Mouse (Mus musculus) heart, postnatal 0 days (tissue): ENCODE data around the gene Prkcb. TPM values are rescaled to one million over a fixed set of nuclear protein-coding genes. Genes with fewer than 3 reads are reported as not detected.
A peak's percentile ranks its signal among the peaks of the same experiment; 100 is the strongest.

ENCODE experiments used
- ATAC-seq: fragments of 200-750 bp; cut with Nextera tagmentation; 2 replicates; pipeline ENCODE4 v1.8.0; 2017; ENCODE audit warnings: low read depth, moderate number of reproducible peaks, moderate library complexity; ENCODE audit not compliant: insufficient read depth
- DNase-seq: peaks from one replicate; pipeline ENCODE4 v3.0.0-alpha.2; 2016; ENCODE audit warnings: low spot score
- H3K27ac ChIP-seq: fragments of 300-500 bp; sonication (generic); 2 replicates; pipeline ENCODE4 v1.5.1; 2014; ENCODE audit warnings: low read depth, mild to moderate bottlenecking
- H3K27me3 ChIP-seq: fragments of 300-500 bp; sonication (generic); 2 replicates; pipeline ENCODE4 v1.6.1; 2014; ENCODE audit warnings: low read length, mixed read lengths; ENCODE audit not compliant: control insufficient read depth, insufficient read depth
- H3K36me3 ChIP-seq: fragments of 300-500 bp; sonication (generic); replicated peaks from 2 replicates; pipeline ENCODE4 v1.6.1; 2014; ENCODE audit warnings: low read length, mixed read lengths; ENCODE audit not compliant: control insufficient read depth, insufficient read depth
- H3K4me1 ChIP-seq: fragments of 300-500 bp; sonication (generic); 2 replicates; pipeline ENCODE4 v1.6.1; 2014; ENCODE audit warnings: antibody characterized with exemption; ENCODE audit not compliant: control insufficient read depth, insufficient read depth
- H3K4me2 ChIP-seq: fragments of 300-500 bp; sonication (generic); 2 replicates; pipeline ENCODE4 v1.6.1; 2014; ENCODE audit warnings: low read depth, mild to moderate bottlenecking, low read length, moderate library complexity
- H3K4me3 ChIP-seq: fragments of 300-500 bp; sonication (generic); 2 replicates; pipeline ENCODE4 v1.5.1; 2014; ENCODE audit warnings: low read depth, low read length
- H3K9ac ChIP-seq: fragments of 300-500 bp; sonication (generic); replicated peaks from 2 replicates; pipeline ENCODE4 v1.6.1; 2014; ENCODE audit warnings: low read depth, low read length, mixed read lengths
- H3K9me3 ChIP-seq: fragments of 300-500 bp; sonication (generic); replicated peaks from 2 replicates; pipeline ENCODE4 v1.6.1; 2016; ENCODE audit warnings: low read length; ENCODE audit not compliant: control insufficient read depth
- CTCF ChIP-seq: IDR thresholded peaks from 2 replicates; pipeline ENCODE4 v1.5.1; 2016; ENCODE audit warnings: antibody characterized with exemption, control low read depth, low read depth
- EP300 ChIP-seq: IDR thresholded peaks from 2 replicates; pipeline ENCODE4 v1.6.1; 2016; ENCODE audit warnings: antibody characterized with exemption, low read depth
- WGBS: fragments of 180-500 bp; shearing (Covaris S2); extraction: QIAGEN DNeasy Blood & Tissue Kit; methylation state at CpG from one replicate; pipeline ENCODE4 v1.1.7; 2014; 5-methylcytosine and 5-hydroxymethylcytosine counted together
- polyA plus RNA-seq: library from polyadenylated mRNA; unstranded; fragments of >200 nt; fragmentation: Nextera tagmentation; extraction: Ambion mirVana; gene quantifications from 2 replicates; pipeline ENCODE4 v1.2.1, GENCODE M21; 2015
- total RNA-seq: library from RNA; depleted of rRNA; stranded (reverse); fragments of >200 nt; gene quantifications from 2 replicates; pipeline ENCODE4 v1.2.3, GENCODE M21; 2014; ENCODE audit warnings: low replicate concordance

The Prkcb gene
- total and polyA plus RNA-seq, 2 experiments from 2014 or later: 1.1 to 1.9 TPM

DNA sequence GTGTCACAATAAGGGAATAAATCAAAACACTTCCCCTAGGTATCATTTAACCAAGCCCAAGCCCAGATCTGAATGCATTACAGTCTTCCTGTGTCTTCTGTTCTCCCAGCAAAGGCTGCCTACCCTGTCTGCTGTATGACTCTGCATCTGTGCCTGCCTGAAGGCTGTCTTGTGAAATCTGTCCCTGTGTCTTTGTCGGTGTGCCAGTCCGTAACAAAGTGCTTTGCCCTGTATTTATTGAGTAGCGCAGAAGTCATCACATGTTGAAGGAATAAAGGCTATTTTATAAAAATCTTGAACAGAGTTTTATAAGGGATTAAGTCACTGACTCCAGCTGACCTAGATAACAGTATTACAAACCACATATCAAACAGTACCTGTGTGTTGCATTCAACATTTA lies 368.1 kb downstream of the Prkcb start:
- no peak overlapping the region for H3K27ac ChIP-seq
- no peak overlapping the region for H3K9ac ChIP-seq
- no peaks in the 10 kb centered on the region for H3K9me3 ChIP-seq
- no peak overlapping the region for H3K4me3 ChIP-seq
- ATAC-seq (no peak), DNase-seq (no peak)
- no peaks in the 10 kb centered on the region for H3K36me3 ChIP-seq
- TF ChIP-seq EP300 (no peak), CTCF (no peak)
- no peak overlapping the region for H3K4me2 ChIP-seq
- no peaks in the 10 kb centered on the region for H3K27me3 ChIP-seq
- WGBS: 81% methylated on average over 3 of the region's 3 CpGs
- H3K4me1 ChIP-seq: no peaks in the 10 kb centered on the region

DNA sequence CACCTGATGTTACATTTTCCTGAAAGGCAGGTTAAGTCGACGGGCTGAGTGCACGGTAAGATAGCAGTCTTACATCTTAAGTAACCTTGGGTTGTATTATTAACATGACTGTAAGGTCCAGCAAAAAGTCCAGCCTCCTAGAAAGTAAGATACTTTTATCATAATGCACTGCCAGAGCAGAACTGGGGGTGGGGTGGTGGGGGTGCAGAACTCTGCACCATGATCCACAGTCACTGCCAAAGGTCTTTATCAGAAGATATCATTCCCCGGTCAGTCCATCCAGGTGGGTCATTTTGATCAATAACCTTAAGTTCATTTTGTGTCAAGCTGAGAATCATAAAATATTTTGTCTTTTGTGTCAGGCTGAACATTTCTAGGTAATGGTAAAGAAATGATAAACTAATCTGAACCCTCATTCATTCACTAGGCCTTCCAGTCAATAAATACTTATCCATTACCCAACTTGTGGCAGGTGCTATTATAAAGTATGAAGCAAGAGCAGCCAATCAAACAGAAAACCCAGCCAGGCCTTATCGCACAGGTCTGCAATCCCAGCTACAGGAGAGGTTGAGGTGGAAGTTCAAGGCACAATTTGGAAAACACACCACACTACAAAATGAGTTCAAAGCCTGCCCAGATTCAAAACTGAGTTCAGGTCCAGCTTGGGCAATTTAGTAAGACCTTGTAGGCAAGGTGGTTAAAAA lies 369.0 kb downstream of the Prkcb start:
- ATAC-seq: no peak
- no peak for TF ChIP-seq EP300
- no peak for TF ChIP-seq CTCF
- Histone ChIP-seq H3K27ac (no peak overlapping the region), H3K27me3 (no peaks in the 10 kb centered on the region), H3K9ac (no peak overlapping the region), H3K36me3 (no peaks in the 10 kb centered on the region), H3K9me3 (no peaks in the 10 kb centered on the region), H3K4me2 (no peak overlapping the region), H3K4me3 (no peak overlapping the region), H3K4me1 (no peaks in the 10 kb centered on the region)
- WGBS: 87% methylated on average over 5 of the region's 5 CpGs
- no peak for DNase-seq

- H3K9me3 ChIP-seq: no peaks in the 10 kb centered on the region
- TF ChIP-seq CTCF: no peak
- TF ChIP-seq EP300: no peak
- no peaks in the 10 kb centered on the region for H3K4me1 ChIP-seq
- 57% methylated on average over 7 of the region's 7 CpGs for WGBS
- no peaks in the 10 kb centered on the region for H3K27me3 ChIP-seq
- ATAC-seq (no peak), DNase-seq (no peak)
- no peak overlapping the region for H3K4me2 ChIP-seq
- no peak overlapping the region for H3K4me3 ChIP-seq
- H3K36me3 ChIP-seq: no peaks in the 10 kb centered on the region
- no peak overlapping the region for H3K9ac ChIP-seq
- no peak overlapping the region for H3K27ac ChIP-seq
Observed at GRCm38 (mm10) chr7:122665311-122666049, 376.9 kb downstream of the Prkcb start.

GRCm38 (mm10) chr7:122667903-122668302 lies 379.4 kb downstream of the Prkcb start:
- H3K4me2 ChIP-seq: no peak overlapping the region
- no peaks in the 10 kb centered on the region for H3K9me3 ChIP-seq
- WGBS: 23% methylated on average over 5 of the region's 5 CpGs
- no peaks in the 10 kb centered on the region for H3K27me3 ChIP-seq
- no peaks in the 10 kb centered on the region for H3K36me3 ChIP-seq
- H3K27ac ChIP-seq: no peak overlapping the region
- no peaks in the 10 kb centered on the region for H3K4me1 ChIP-seq
- no peak overlapping the region for H3K9ac ChIP-seq
- DNase-seq (no peak), ATAC-seq (no peak)
- TF ChIP-seq EP300 (no peak), CTCF (peak; percentile 32; the same call in 1 of the 2 replicates)
- no peak overlapping the region for H3K4me3 ChIP-seq

DNA sequence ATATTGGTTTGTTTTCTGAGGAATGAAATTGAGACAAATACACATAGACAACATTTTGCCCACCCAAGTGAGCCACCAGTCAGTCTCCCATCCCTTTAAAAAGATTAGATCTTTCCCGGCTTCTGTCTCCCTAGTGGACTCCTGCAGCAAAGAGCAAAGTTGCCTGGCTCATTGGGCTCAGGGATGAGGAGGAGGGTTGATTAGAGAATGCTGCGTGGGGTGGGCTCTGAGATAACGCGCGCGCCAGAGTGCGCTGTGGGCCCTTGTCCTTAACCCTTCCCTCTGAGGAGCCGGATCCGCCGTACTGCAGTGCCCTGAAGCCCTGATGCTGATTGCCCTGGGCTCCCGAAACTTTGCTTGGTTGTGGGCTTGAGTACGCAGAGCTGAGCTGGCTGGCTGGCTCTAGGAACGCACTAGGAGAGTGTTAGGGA lies 381.9 kb downstream of the Prkcb start, which contains the start of gene Cacng3:
TSS of gene Cacng3 (plus strand) at position 51 of the 431 bp plus-strand sequence.
- DNase-seq (no peak), ATAC-seq (no peak)
- H3K36me3 ChIP-seq: no peaks in the 10 kb centered on the region
- no peaks in the 10 kb centered on the region for H3K27me3 ChIP-seq
- 8% methylated on average over 13 of the region's 13 CpGs for WGBS
- no peak within 1 kb of the TSS for H3K27ac ChIP-seq
- H3K4me3 ChIP-seq: no peak within 1 kb of the TSS
- H3K4me1 ChIP-seq: no peaks in the 10 kb centered on the region
- no peak for TF ChIP-seq EP300
- H3K4me2 ChIP-seq: no peak within 1 kb of the TSS
- H3K9ac ChIP-seq: no peak within 1 kb of the TSS
- no peaks in the 10 kb centered on the region for H3K9me3 ChIP-seq
